Mouse (Mus musculus) G1E (cell line): ENCODE data around the gene Synm.

Source experiments
- CTCF ChIP-seq: IDR thresholded peaks from 2 replicates; pipeline ENCODE4 v1.5.1; 2012; ENCODE audit warnings: low read depth, low read length, inconsistent platforms, mixed read lengths
- TAL1 ChIP-seq: conservative IDR thresholded peaks from 2 replicates; pipeline ENCODE4 v1.6.1; 2012; ENCODE audit warnings: low read depth, low read length, inconsistent platforms, mixed read lengths

DNA sequence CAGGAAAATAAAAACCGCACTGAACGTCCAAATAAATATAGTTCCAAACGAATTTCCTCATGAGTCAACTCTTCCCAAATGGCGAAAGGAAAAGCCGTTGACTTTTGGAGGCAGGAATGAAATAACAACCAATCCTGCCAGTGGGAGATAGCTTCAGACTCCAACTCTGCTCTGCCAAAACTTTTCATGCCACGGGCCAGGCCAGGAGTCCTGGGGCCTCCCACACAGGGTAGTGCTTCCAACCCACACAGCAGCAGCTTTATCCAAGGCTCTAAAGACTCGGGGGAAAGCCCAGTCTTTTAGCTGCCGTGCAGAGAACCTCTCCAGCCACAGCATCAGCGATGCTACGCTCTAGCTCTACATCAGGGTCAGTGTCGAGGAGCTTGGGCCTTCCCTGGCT is 4.9 kb downstream of the Synm start:
- no peak for TF ChIP-seq CTCF
- no peak for TF ChIP-seq TAL1
